Mouse (Mus musculus) bone marrow macrophage, adult 2 months (primary cell): ENCODE data around the gene Dand5.

ENCODE experiments used
- CTCF ChIP-seq: IDR thresholded peaks from 2 replicates; pipeline ENCODE4 v1.5.1; 2012; ENCODE audit warnings: low read depth, mild to moderate bottlenecking, low read length, moderate library complexity
- POLR2A ChIP-seq: IDR thresholded peaks from 2 replicates; pipeline ENCODE4 v1.6.1; 2012; ENCODE audit warnings: mild to moderate bottlenecking, low read depth, low read length, borderline replicate concordance

- TF ChIP-seq CTCF (no peak), POLR2A (no peak)
Observed at GRCm38 (mm10) chr8:84809109-84809940, 13.3 kb downstream of the Dand5 start.
